Mouse (Mus musculus) limb, embryonic 13.5 days (tissue): ENCODE measurements around the gene Rab5if. TPM values are rescaled to one million over a fixed set of nuclear protein-coding genes. Genes with fewer than 3 reads are reported as not detected.
"Not testable (repeated sequence)": the region's sequence is repeated elsewhere in the genome, so short reads cannot be mapped to it uniquely, and the experiment has no call there.

ENCODE experiments used
- ATAC-seq: fragments of 200-750 bp; cut with Nextera tagmentation; 2 replicates; pipeline ENCODE4 v1.8.0; 2017; ENCODE audit warnings: low read depth, moderate number of reproducible peaks, moderate TSS enrichment; ENCODE audit not compliant: low FRiP score
- H3K27ac ChIP-seq: fragments of 300-500 bp; sonication (generic); 2 replicates; pipeline ENCODE4 v1.5.1; 2015; ENCODE audit warnings: inconsistent platforms, mild to moderate bottlenecking, moderate library complexity
- H3K27me3 ChIP-seq: fragments of 300-500 bp; sonication (generic); 2 replicates; pipeline ENCODE4 v1.6.1; 2015; ENCODE audit warnings: mild to moderate bottlenecking, inconsistent platforms
- H3K36me3 ChIP-seq: fragments of 300-500 bp; sonication (generic); 2 replicates; pipeline ENCODE4 v1.6.1; 2015; ENCODE audit warnings: inconsistent platforms, mild to moderate bottlenecking, moderate library complexity
- H3K4me1 ChIP-seq: fragments of 300-500 bp; sonication (generic); 2 replicates; pipeline ENCODE4 v1.6.1; 2015; ENCODE audit warnings: inconsistent platforms
- H3K4me2 ChIP-seq: fragments of 300-500 bp; sonication (generic); replicated peaks from 2 replicates; pipeline ENCODE4 v1.6.1; 2015; ENCODE audit warnings: inconsistent platforms, mild to moderate bottlenecking, moderate library complexity
- H3K4me3 ChIP-seq: fragments of 300-500 bp; sonication (generic); 2 replicates; pipeline ENCODE4 v1.5.1; 2015; ENCODE audit warnings: moderate library complexity, mild to moderate bottlenecking, inconsistent platforms
- H3K9ac ChIP-seq: fragments of 300-500 bp; sonication (generic); 2 replicates; pipeline ENCODE4 v1.6.1; 2015; ENCODE audit warnings: mild to moderate bottlenecking, inconsistent platforms
- H3K9me3 ChIP-seq: fragments of 300-500 bp; sonication (generic); 2 replicates; pipeline ENCODE4 v1.6.1; 2016; ENCODE audit warnings: inconsistent platforms
- WGBS: fragments of 180-500 bp; shearing (Covaris S2); methylation state at CpG from one replicate; pipeline ENCODE4 v1.1.7; 2015; 5-methylcytosine and 5-hydroxymethylcytosine counted together
- polyA plus RNA-seq: library from polyadenylated mRNA; unstranded; fragments of >200 nt; fragmentation: Nextera tagmentation; extraction: Ambion mirVana; gene quantifications from 2 replicates; pipeline ENCODE4 v1.2.1, GENCODE M21; 2015

The Rab5if gene
- polyA plus RNA-seq, 1 experiment from 2014 or later: 153 TPM

DNA sequence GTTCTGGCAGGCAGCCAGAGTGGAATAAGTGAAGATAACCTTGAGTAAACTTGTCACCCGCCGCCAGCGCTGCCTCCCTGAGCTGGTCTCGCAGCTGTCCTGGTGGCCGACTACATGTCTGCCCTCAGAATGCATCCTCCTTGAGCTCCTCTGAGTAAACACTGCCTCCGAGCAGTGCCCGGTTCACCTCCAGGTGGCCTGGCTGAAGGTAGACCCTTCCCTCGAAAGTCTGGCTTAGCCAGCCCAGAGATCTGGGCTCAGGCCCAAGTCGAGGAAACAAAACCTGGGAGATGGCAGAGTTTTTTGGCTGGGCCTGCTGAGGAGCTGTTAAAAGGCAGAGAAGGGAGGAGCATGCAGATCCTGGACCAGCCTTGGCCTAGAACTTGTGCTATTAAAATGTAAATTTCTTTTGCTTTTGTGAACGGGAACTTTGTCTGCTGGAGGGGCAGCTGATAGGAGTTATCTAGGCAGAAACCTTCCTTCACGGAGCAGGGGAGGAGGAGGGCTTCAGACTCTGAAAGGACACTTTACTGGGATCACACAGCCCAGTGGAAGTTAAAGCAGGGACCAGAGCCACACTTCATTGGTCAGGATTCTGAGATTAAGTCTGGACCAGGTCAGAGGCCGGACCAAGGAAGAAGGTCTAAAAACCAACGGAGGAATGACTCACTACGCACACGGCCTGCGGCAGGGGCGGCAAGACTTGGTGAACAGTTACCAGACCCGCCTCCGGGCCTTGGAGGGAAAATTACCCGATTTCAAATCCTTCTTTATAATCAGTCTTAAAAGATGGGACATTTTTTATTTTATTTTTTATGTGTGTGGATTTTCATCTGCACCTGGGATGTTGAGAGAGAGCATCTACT lies 20.9 kb upstream of the Rab5if start:
- no peaks in the 10 kb centered on the region for H3K27me3 ChIP-seq
- peaks cover 70% of the 10 kb centered on the region for H3K4me1 ChIP-seq
- peaks cover 37% of the 10 kb centered on the region for H3K36me3 ChIP-seq
- no peak; the same call in 1 of the 2 replicates for ATAC-seq
- H3K27ac ChIP-seq: peak overlapping the region; percentile 98
- peak overlapping the region; percentile 87 for H3K4me2 ChIP-seq
- H3K4me3 ChIP-seq: peak overlapping the region; percentile 91
- WGBS: 4% methylated on average over 20 of the region's 20 CpGs
- H3K9me3 ChIP-seq: no peaks in the 10 kb centered on the region
- H3K9ac ChIP-seq: peak overlapping the region; percentile 93

DNA sequence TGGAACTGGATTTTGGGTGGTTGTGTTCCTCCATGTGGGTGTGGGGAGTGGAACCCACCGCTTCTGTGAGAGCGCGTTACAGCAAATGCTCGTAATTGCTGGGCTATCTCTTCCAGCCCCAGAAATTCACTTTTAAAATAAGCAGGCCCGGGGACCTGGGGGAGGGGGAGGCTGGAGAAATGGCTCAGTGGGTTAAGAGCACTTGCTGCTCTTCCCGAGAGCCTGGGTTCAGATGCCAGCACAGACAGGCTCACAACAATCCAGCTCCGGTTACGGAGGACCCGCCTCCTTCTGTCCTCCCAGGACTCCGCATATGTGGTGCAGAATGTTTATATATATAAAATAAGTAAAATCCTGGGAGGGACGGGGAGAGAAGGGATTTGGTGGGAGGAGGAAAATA lies 20.2 kb upstream of the Rab5if start:
- peak overlapping the region; percentile 98; the same call in 1 of the 2 replicates for H3K27ac ChIP-seq
- ATAC-seq: no peak
- H3K4me2 ChIP-seq: peak overlapping the region; percentile 87
- H3K27me3 ChIP-seq: no peaks in the 10 kb centered on the region
- no peaks in the 10 kb centered on the region for H3K9me3 ChIP-seq
- 6% methylated on average over 11 of the region's 11 CpGs for WGBS
- peaks cover 37% of the 10 kb centered on the region for H3K36me3 ChIP-seq
- peak overlapping the region; percentile 93 for H3K9ac ChIP-seq
- peak overlapping the region; percentile 91 for H3K4me3 ChIP-seq
- peaks cover 77% of the 10 kb centered on the region for H3K4me1 ChIP-seq

DNA sequence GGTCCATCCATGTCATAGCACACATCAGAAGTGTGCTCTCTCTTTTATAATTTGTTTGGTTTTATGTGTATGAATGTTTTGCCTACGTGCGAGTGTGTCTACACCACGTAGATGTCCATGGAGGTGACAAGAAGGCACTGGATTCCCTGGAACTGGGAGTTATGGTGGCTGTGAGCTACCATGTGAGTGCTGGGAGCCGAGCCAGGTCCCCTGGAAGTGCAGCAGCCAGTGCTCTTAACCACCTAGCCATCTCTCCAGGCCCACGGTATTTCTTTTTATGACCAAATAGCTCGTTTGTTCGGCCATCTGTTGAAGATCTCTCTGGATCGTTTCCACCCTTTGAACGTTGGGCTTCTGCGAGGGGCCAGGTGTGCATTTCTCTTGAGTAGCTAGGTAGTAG lies 19.6 kb upstream of the Rab5if start:
- 0 out of 2 replicates have a peak overlapping the region, but pooled peaks have one; percentile 93 for H3K9ac ChIP-seq
- H3K4me1 ChIP-seq: peaks cover 78% of the 10 kb centered on the region
- no peak for ATAC-seq
- WGBS: 38% methylated on average over 10 of the region's 10 CpGs
- H3K27ac ChIP-seq: peak overlapping the region; percentile 12; the same call in 1 of the 2 replicates
- no peaks in the 10 kb centered on the region for H3K9me3 ChIP-seq
- no peak overlapping the region; the same call in 1 of the 2 replicates for H3K4me3 ChIP-seq
- no peaks in the 10 kb centered on the region for H3K27me3 ChIP-seq
- H3K4me2 ChIP-seq: peak overlapping the region; percentile 87
- peaks cover 42% of the 10 kb centered on the region for H3K36me3 ChIP-seq

DNA sequence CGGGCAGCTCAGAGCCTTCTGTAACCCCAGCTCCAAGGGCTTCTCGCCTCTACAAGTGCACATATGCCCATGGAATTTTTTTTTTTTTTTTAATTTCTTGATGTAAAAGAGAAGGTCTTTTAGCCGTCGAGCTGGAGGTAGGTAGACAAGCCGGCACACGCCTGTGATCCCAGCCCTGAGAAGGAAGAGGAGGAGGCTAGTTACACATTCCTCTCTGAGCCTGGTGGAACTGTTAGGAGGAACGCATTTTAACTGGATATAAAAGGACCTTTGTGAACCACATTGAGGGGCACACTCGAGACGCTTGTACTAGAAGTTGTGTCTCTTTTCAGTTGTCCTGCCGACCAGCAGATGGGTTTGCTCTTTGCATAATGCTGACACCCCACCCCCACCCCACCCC lies 18.2 kb upstream of the Rab5if start:
- Histone ChIP-seq H3K9ac (peak overlapping the region; percentile 25; the same call in 1 of the 2 replicates), H3K4me2 (peak overlapping the region; percentile 87), H3K4me3 (no peak overlapping the region), H3K4me1 (peaks cover 76% of the 10 kb centered on the region), H3K9me3 (no peaks in the 10 kb centered on the region), H3K27me3 (no peaks in the 10 kb centered on the region), H3K27ac (peak overlapping the region; percentile 74; the same call in 1 of the 2 replicates), H3K36me3 (peaks cover 55% of the 10 kb centered on the region)
- 39% methylated on average over 10 of the region's 10 CpGs for WGBS
- no peak for ATAC-seq

DNA sequence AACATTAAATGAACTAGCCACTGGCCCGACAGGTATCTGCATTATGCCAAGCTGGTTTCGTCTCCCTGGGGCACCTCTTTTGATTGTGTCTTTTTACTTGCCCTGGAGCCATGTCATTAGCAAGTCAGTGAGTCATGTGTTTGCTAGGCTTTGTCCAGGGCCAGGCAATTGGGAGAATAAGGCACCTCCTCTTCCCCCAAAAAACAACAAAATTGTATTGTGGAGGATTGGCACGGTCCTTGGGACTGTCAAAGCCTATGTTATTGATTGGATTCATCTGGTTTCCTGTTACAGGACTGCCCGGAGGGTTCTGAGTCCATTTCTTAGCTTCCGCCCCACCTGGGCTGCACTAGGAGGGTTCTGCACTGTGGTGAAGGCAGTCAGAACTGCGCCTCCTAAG lies 15.3 kb upstream of the Rab5if start:
- Histone ChIP-seq H3K9me3 (no peaks in the 10 kb centered on the region), H3K36me3 (peaks cover 85% of the 10 kb centered on the region), H3K27ac (no peak overlapping the region), H3K4me1 (peaks cover 64% of the 10 kb centered on the region), H3K4me2 (no peak overlapping the region), H3K27me3 (no peaks in the 10 kb centered on the region), H3K4me3 (no peak overlapping the region), H3K9ac (0 out of 2 replicates have a peak overlapping the region, but pooled peaks have one; percentile 21)
- ATAC-seq: no peak
- 53% methylated on average over 6 of the region's 6 CpGs for WGBS

DNA sequence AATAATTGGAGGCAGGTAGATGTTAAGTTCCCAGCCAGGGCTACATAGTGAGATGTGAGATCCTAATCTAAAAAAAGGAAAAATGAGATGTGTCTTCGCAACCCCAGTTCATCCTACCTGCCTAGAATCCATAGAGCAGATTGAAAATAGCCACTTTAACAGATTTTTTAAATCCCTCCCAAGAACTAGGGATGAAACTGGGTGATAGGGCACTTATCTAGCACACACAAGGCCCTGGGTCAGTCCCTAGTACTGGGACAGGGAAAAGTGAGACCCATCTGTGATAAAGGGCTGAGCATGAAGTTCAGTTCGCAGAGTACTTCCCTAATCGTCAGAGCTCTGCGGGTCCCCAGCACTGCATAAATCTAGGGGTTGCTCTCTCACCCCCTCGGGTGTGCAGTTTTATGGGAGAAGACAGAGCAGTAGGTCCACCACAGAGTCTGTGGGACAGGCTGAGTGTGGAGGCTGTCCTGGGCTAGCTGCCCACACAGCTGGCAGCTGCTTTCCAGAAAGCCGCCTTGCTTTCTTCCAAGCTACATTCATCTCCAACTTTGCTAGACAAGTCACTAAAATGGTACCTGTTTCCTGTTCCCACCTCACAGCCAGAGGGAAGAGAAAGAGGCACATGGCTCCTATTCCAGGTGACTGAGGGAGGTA lies 14.3 kb upstream of the Rab5if start:
- Histone ChIP-seq H3K4me2 (no peak overlapping the region), H3K27me3 (no peaks in the 10 kb centered on the region), H3K27ac (peak overlapping the region; percentile 1; the same call in 1 of the 2 replicates), H3K4me1 (peaks cover 58% of the 10 kb centered on the region), H3K4me3 (no peak overlapping the region), H3K9me3 (no peaks in the 10 kb centered on the region), H3K9ac (no peak overlapping the region), H3K36me3 (peaks cover 90% of the 10 kb centered on the region)
- ATAC-seq: no peak
- 84% methylated on average over 6 of the region's 6 CpGs for WGBS

DNA sequence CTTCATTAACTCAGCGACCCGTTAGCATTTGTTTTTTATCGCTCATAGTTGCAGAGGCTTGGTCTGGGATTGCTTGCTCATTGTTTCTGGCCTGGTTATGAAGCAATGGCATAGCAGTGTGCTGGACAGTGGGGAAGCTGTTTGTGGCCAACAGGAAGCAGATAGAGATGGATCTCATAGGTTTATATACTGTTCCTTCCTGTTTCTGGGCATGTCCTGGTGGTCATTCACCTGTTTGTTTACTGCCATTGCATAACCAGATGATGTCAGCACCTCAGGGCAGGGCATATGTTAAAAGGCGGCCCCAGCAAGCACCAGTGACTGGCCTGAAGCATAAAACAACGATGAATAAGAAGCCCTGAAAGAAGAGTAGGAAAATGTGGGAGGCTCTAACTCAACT lies 12.4 kb upstream of the Rab5if start:
- Histone ChIP-seq H3K9ac (no peak overlapping the region), H3K4me1 (peaks cover 45% of the 10 kb centered on the region), H3K4me2 (no peak overlapping the region), H3K27me3 (no peaks in the 10 kb centered on the region), H3K27ac (no peak overlapping the region), H3K36me3 (peaks cover 83% of the 10 kb centered on the region), H3K4me3 (no peak overlapping the region), H3K9me3 (no peaks in the 10 kb centered on the region)
- no peak for ATAC-seq
- WGBS: 87% methylated on average over 5 of the region's 5 CpGs

DNA sequence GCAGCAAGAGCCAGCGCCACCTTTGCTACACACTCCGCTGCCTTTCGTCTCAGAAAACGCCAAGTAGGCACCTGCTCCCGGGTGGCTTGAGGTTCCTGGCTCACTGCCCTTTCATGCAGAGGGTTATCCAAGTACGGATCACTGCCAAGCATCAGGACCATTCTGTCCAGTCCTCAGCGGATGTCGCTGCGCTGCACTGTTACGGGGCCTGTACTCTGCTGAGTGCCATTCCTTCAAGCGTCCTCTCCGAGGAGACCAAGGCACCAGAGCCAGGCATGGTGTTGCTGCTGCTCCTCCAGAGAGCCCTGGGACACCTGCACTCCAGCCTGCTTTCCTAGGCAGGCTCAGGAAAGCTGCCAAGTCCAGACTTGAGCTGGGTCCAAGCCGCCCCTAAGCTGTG lies 9.3 kb upstream of the Rab5if start:
- WGBS: 83% methylated on average over 9 of the region's 13 CpGs
- H3K9me3 ChIP-seq, H3K27ac ChIP-seq, H3K4me3 ChIP-seq, H3K9ac ChIP-seq, H3K4me2 ChIP-seq, H3K27me3 ChIP-seq: not testable (repeated sequence)
- peaks cover 27% of the 10 kb centered on the region for H3K4me1 ChIP-seq
- peaks cover 76% of the 10 kb centered on the region for H3K36me3 ChIP-seq
- ATAC-seq: 0 out of 2 replicates have a peak, but pooled peaks have one; percentile 4

DNA sequence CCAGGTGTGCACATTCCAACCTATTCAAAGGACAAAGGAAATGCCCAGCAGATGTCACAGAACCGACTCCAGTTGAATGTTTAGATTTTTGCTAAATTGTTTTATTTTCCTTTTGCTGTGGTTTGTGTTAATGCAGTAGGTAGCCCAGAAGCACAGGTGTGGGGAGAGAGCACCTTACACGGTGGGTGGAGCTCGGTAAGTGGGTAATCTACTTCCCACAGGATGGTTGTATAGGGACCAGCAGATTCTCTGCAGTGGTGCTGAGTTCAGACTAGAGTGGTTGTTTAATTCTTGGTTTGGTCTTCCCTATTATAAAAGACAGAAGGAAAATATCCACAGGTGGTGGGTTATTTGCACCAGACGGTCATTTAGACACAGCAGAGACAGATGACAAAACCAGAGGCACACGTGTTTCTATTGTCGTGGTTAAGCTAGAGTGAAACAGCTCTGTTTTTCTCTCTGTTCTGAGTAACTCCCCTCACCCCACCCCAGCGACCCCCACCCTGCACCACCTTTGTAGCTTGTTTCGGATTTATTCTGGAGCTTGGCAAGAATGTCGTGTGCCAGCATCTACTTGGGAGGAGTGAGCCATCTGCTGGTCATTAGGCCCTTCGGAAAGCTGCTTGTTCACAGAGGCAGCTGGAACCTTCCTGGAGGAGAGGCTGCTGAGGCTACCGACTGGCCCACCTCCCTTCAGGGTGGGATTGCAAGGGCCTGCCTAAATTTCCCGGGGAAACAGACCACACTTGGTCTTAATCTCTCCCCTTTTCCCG lies 8.7 kb upstream of the Rab5if start:
- H3K27ac ChIP-seq: peak overlapping the region; percentile 58; the same call in 1 of the 2 replicates

DNA sequence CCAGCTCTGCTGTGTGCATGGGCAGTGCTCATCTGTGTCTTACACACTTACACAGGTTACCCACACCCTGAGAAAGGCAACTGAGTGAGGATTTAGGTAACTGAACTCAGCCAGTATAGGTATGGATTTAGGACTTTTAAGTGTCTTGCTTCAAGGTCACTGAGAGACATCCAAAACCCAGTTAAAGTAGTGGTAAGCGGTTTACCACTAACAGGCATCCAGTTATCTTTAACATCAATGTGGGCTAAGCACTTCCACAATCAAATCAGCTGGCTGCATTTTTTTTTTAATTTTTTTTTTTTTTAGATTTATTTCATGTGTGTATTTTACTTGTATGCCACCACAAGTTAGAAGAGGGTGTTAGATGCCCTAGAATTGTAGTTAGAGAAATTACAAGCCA lies 6.6 kb upstream of the Rab5if start:
- no peak for ATAC-seq
- Histone ChIP-seq H3K4me2 (no peak overlapping the region), H3K4me3 (no peak overlapping the region), H3K36me3 (peaks cover 49% of the 10 kb centered on the region), H3K4me1 (peaks cover 31% of the 10 kb centered on the region), H3K9ac (no peak overlapping the region), H3K9me3 (no peaks in the 10 kb centered on the region), H3K27me3 (no peaks in the 10 kb centered on the region), H3K27ac (no peak overlapping the region)
- 93% methylated on average over 1 of the region's 1 CpGs for WGBS

More for the DNA sequence above, 8.7 kb upstream of the Rab5if start:
- peaks cover 26% of the 10 kb centered on the region for H3K4me1 ChIP-seq
- H3K36me3 ChIP-seq: peaks cover 70% of the 10 kb centered on the region
- 33% methylated on average over 13 of the region's 13 CpGs for WGBS
- not testable (repeated sequence) for H3K4me2 ChIP-seq, H3K4me3 ChIP-seq, H3K9ac ChIP-seq, H3K27me3 ChIP-seq, H3K9me3 ChIP-seq
- 0 out of 2 replicates have a peak, but pooled peaks have one; percentile 41 for ATAC-seq

DNA sequence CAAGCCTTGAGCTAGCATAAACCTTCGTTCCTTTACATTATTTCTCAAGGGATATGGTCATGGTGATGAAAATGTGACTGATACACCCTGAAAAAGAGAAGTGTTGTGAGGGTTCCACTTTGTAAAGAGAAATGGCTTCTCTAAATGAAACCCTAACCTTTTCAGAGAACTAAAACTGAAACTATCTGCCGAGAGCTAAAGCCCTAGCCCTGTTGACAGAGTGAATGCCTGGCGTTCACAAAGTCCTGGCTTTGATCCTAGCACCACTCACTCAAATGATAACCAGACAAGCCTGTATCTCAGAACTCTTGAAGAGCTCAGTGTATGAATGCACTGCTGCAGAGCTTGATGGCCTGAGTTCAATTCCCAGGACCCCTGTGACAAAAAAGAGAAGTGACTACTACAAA lies 5.5 kb upstream of the Rab5if start:
- no peaks in the 10 kb centered on the region for H3K9me3 ChIP-seq
- no peak for ATAC-seq
- WGBS: 68% methylated on average over 3 of the region's 3 CpGs
- no peaks in the 10 kb centered on the region for H3K27me3 ChIP-seq
- H3K4me3 ChIP-seq: no peak overlapping the region
- no peak overlapping the region; the same call in 1 of the 2 replicates for H3K27ac ChIP-seq
- H3K36me3 ChIP-seq: peaks cover 38% of the 10 kb centered on the region
- H3K9ac ChIP-seq: no peak overlapping the region
- H3K4me1 ChIP-seq: peaks cover 38% of the 10 kb centered on the region
- no peak overlapping the region for H3K4me2 ChIP-seq
